Mouse (Mus musculus): ENCODE data around the gene Matn1. TPM values are rescaled to one million over a fixed set of nuclear protein-coding genes. Genes with fewer than 3 reads are reported as not detected.

The Matn1 gene
- polyA plus RNA-seq, 1 experiment from 2014 or later, result 51.7 TPM

DNA sequence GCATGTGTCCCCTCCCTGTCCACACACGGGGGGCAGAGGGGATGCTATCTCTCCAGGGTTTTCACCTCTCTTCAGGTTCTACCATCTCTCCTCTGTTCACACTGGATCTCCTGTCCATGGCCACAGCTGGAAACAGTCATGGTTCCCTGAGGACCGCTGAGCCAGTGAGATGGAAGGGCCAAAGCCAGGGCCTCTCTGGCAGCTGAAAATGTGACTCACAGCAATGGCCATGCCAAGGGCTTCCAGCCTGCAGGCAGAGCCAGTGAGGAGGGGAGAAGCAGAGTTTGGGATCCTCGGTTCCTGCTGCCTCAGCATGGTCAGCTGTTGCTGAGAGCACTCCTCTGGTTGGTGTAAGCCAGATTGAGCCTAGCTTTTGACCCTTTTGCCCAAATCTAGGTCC is 34.8 kb downstream of the Matn1 start:
- no peaks in the 10 kb centered on the region for H3K36me3 ChIP-seq (ENCODE audit: control insufficient read depth, insufficient read depth, low read length)
- no peak overlapping the region for H3K9ac ChIP-seq (ENCODE audit: low read depth, low read length)
- no peaks in the 10 kb centered on the region for H3K4me1 ChIP-seq (ENCODE audit: control insufficient read depth, insufficient read depth, low read length)
- H3K9me3 ChIP-seq (ENCODE audit: control insufficient read depth, low read length), result no peaks in the 10 kb centered on the region
- H3K4me3 ChIP-seq (ENCODE audit: low read depth, low read length), result no peak overlapping the region
- H3K27me3 ChIP-seq (replicated peaks; ENCODE audit: control insufficient read depth, insufficient read depth, low read length), result no peaks in the 10 kb centered on the region
- ATAC-seq (ENCODE audit: low read depth) (no peak), DNase-seq (ENCODE audit: low spot score) (no peak)
- no peak overlapping the region for H3K27ac ChIP-seq (replicated peaks; ENCODE audit: low read depth, low read length)
- 63% methylated on average over 3 of the region's 3 CpGs for WGBS
- H3K4me2 ChIP-seq (ENCODE audit: low read depth, low read length), result no peak overlapping the region

DNA sequence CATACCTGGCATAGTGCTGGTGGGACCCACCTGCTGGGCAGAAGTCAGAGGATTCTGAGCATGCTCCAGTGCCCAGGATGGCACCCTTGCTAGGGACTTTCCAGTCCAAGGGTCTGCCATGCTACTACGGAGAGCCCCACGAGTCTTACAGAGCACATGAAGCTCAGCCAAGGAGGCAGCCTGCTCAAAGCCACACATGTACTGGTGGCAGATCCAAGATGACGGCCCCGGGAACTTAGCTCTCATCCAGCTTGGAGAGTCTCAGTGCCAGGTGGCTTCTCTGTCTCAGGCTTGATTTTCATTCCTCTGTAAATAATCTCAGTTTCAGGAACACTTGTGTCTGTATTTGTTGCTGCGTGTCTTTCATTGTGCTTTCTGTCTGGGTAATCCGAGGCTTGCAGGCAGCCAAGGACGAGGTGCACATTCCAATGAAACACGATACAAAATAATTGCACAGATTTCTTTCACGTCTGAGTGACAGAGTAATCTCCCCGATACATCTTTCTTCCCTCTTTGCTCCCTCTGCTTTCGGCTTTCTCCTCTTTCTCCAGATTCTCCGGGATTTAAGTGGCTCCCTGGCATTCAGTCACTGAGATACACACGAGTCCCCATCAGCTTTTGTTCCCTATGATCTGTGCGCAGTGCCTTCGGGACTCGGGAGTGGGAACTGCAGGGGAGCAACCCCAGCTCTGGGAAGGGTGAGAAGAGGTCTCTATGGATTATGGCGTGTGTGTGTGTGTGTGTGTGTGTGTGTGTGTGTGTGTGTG is 40.4 kb downstream of the Matn1 start:
- Histone ChIP-seq H3K4me3 (ENCODE audit: low read depth, low read length) (no peak overlapping the region), H3K27me3 (replicated peaks; ENCODE audit: control insufficient read depth, insufficient read depth, low read length) (no peaks in the 10 kb centered on the region), H3K4me1 (ENCODE audit: control insufficient read depth, insufficient read depth, low read length) (0 out of 2 replicates have a peak, but pooled peaks cover 4% of the 10 kb centered on the region), H3K9me3 (ENCODE audit: control insufficient read depth, low read length) (no peaks in the 10 kb centered on the region), H3K36me3 (ENCODE audit: control insufficient read depth, insufficient read depth, low read length) (no peaks in the 10 kb centered on the region), H3K9ac (ENCODE audit: low read depth, low read length) (no peak overlapping the region), H3K4me2 (ENCODE audit: low read depth, low read length) (no peak overlapping the region), H3K27ac (replicated peaks; ENCODE audit: low read depth, low read length) (no peak overlapping the region)
- ATAC-seq (ENCODE audit: low read depth) (peak; percentile 74), DNase-seq (ENCODE audit: low spot score) (peak; percentile 60)
- WGBS, result 24% methylated on average over 17 of the region's 17 CpGs

DNA sequence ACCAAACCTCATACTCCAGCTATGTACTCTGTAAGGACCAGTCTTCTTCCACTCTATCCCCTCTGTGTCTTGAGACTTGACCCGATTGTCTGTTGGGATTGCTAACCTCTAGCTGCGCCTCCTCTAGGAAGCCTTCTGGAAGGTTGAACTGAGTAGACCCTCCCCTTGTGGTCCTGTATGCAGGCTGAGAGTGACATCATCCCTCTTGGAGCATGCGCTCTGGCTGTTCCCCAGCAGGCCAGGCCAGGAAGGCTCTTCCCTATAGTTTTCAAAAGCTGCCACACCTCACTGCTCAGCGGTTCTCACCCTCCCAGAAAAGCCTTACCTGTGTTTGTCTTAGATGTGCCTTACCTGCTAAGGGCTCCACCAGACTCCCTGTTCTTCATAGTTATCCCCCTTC is 42.9 kb downstream of the Matn1 start:
- H3K27me3 ChIP-seq (replicated peaks; ENCODE audit: control insufficient read depth, insufficient read depth, low read length), result no peaks in the 10 kb centered on the region
- H3K9me3 ChIP-seq (ENCODE audit: control insufficient read depth, low read length), result no peaks in the 10 kb centered on the region
- no peak overlapping the region for H3K9ac ChIP-seq (ENCODE audit: low read depth, low read length)
- H3K4me3 ChIP-seq (ENCODE audit: low read depth, low read length), result no peak overlapping the region
- H3K36me3 ChIP-seq (ENCODE audit: control insufficient read depth, insufficient read depth, low read length), result no peaks in the 10 kb centered on the region
- ATAC-seq (ENCODE audit: low read depth), result no peak
- 0 out of 2 replicates have a peak, but pooled peaks cover 4% of the 10 kb centered on the region for H3K4me1 ChIP-seq (ENCODE audit: control insufficient read depth, insufficient read depth, low read length)
- DNase-seq (ENCODE audit: low spot score), result no peak
- 78% methylated on average over 4 of the region's 4 CpGs for WGBS
- H3K4me2 ChIP-seq (ENCODE audit: low read depth, low read length), result no peak overlapping the region
- H3K27ac ChIP-seq (replicated peaks; ENCODE audit: low read depth, low read length), result no peak overlapping the region

DNA sequence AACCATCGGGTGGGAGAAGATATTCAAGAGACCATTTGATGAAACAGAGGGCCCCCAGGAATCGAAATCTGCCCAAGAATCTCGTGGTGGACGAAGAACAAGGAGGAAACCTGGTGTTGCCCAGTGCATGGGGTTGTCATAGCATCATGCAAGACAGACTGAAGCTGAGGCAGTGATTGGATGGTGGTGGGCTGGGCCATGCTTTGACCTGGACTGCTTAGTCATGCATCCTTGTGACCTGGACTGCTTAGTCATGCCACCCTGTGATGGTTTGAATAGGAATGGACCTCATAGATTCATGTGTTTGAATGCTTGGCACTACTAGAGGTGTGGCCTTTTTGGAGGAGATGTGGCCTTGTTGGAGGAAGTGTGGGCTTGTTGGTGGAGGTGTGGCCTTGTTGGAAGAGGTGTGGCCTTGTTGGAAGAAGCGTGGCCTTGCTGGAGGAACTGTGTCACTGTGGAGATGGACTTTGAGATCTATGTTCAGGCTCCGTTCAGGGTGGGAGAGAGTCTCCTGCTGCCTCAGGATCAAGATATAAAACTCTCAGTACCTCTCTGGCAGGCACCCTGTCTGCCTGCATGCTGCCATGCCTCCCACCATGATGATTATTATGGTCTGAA is 44.1 kb downstream of the Matn1 start:
- 83% methylated on average over 6 of the region's 6 CpGs for WGBS
- no peaks in the 10 kb centered on the region for H3K9me3 ChIP-seq (ENCODE audit: control insufficient read depth, low read length)
- no peak for ATAC-seq (ENCODE audit: low read depth)

DNA sequence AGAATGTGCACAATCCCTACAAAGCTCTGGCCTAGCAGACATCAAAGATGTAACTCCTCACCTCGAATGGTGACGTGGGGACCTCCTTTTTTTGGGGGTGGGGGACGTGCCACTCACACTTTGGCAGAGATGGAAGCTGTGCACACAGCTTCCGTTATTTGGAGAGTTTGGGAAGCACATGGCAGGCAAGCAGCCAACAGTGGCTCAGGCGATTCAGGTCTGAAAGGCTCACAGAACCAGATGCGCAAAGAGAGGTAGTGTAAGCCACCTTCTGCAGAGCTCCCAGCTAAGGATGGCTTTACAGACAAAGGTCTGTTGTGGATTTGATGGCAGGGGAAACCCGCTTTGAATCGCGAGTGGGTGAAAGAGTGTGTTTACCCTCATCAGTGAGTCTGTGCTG is 45.0 kb downstream of the Matn1 start:
- Histone ChIP-seq H3K27ac (replicated peaks; ENCODE audit: low read depth, low read length) (no peak overlapping the region), H3K9me3 (ENCODE audit: control insufficient read depth, low read length) (no peaks in the 10 kb centered on the region), H3K4me2 (ENCODE audit: low read depth, low read length) (no peak overlapping the region), H3K4me3 (ENCODE audit: low read depth, low read length) (no peak overlapping the region), H3K4me1 (ENCODE audit: control insufficient read depth, insufficient read depth, low read length) (0 out of 2 replicates have a peak, but pooled peaks cover 4% of the 10 kb centered on the region), H3K27me3 (replicated peaks; ENCODE audit: control insufficient read depth, insufficient read depth, low read length) (no peaks in the 10 kb centered on the region), H3K9ac (ENCODE audit: low read depth, low read length) (no peak overlapping the region), H3K36me3 (ENCODE audit: control insufficient read depth, insufficient read depth, low read length) (no peaks in the 10 kb centered on the region)
- DNase-seq (ENCODE audit: low spot score) (peak; percentile 45), ATAC-seq (ENCODE audit: low read depth) (no peak)
- 58% methylated on average over 9 of the region's 9 CpGs for WGBS

More for the DNA sequence above, 44.1 kb downstream of the Matn1 start:
- H3K27ac ChIP-seq (replicated peaks; ENCODE audit: low read depth, low read length), result no peak overlapping the region
- H3K27me3 ChIP-seq (replicated peaks; ENCODE audit: control insufficient read depth, insufficient read depth, low read length), result no peaks in the 10 kb centered on the region
- H3K4me3 ChIP-seq (ENCODE audit: low read depth, low read length), result no peak overlapping the region
- no peak overlapping the region for H3K4me2 ChIP-seq (ENCODE audit: low read depth, low read length)
- H3K4me1 ChIP-seq (ENCODE audit: control insufficient read depth, insufficient read depth, low read length), result 0 out of 2 replicates have a peak, but pooled peaks cover 4% of the 10 kb centered on the region
- H3K36me3 ChIP-seq (ENCODE audit: control insufficient read depth, insufficient read depth, low read length), result no peaks in the 10 kb centered on the region
- no peak overlapping the region for H3K9ac ChIP-seq (ENCODE audit: low read depth, low read length)
- DNase-seq (ENCODE audit: low spot score), result no peak

DNA sequence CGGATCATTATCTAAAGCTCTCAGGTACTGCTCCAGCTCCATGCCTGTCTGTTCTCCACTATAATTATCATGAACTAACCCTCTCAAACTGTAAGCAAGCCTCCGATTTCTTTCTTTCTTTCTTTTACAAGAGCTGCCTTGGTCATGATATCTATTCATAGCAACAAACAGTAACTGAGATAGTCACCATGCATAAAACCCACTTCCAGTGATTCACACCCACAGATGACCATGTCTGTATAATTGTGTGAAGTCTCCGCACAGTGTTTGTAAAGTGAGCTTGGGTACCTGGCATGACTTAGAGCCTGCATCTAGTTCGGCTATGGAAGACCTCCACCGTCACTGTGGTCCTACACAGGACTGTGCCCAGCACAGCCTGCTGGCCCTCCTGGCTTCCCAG is 46.8 kb downstream of the Matn1 start:
- WGBS, result 94% methylated on average over 5 of the region's 5 CpGs
- H3K4me1 ChIP-seq (ENCODE audit: control insufficient read depth, insufficient read depth, low read length), result 0 out of 2 replicates have a peak, but pooled peaks cover 2% of the 10 kb centered on the region
- H3K36me3 ChIP-seq (ENCODE audit: control insufficient read depth, insufficient read depth, low read length), result no peaks in the 10 kb centered on the region
- H3K4me2 ChIP-seq (ENCODE audit: low read depth, low read length), result no peak overlapping the region
- DNase-seq (ENCODE audit: low spot score), result no peak
- no peaks in the 10 kb centered on the region for H3K27me3 ChIP-seq (replicated peaks; ENCODE audit: control insufficient read depth, insufficient read depth, low read length)
- H3K9me3 ChIP-seq (ENCODE audit: control insufficient read depth, low read length), result peaks cover 6% of the 10 kb centered on the region; the same call in 1 of the 2 replicates
- no peak overlapping the region for H3K9ac ChIP-seq (ENCODE audit: low read depth, low read length)
- H3K27ac ChIP-seq (replicated peaks; ENCODE audit: low read depth, low read length), result no peak overlapping the region
- no peak for ATAC-seq (ENCODE audit: low read depth)
- no peak overlapping the region for H3K4me3 ChIP-seq (ENCODE audit: low read depth, low read length)

DNA sequence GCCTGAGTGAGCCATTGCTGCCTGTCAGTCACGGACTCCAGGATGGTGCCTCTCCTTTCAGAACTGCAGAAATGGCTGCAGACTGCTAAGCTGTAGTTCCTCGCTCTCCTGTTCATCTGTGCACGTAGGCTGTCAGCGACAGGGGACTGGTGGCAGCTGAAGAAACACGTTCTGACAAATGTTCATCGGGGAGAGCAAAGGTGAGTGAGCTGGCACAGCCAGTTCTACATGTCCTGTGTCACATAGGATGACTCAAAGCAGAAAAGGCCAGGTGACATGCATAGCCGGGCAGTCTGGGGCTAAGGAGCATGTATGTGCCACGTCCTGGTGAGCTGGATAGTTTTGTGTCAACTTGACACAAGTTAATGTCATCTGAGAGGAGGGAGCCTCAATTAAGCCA is 50.4 kb downstream of the Matn1 start:
- Histone ChIP-seq H3K4me3 (ENCODE audit: low read depth, low read length) (no peak overlapping the region), H3K9ac (ENCODE audit: low read depth, low read length) (no peak overlapping the region), H3K36me3 (ENCODE audit: control insufficient read depth, insufficient read depth, low read length) (no peaks in the 10 kb centered on the region), H3K4me1 (ENCODE audit: control insufficient read depth, insufficient read depth, low read length) (no peaks in the 10 kb centered on the region), H3K4me2 (ENCODE audit: low read depth, low read length) (no peak overlapping the region), H3K27ac (replicated peaks; ENCODE audit: low read depth, low read length) (no peak overlapping the region), H3K9me3 (ENCODE audit: control insufficient read depth, low read length) (peaks cover 6% of the 10 kb centered on the region; the same call in 1 of the 2 replicates), H3K27me3 (replicated peaks; ENCODE audit: control insufficient read depth, insufficient read depth, low read length) (no peaks in the 10 kb centered on the region)
- WGBS, result 84% methylated on average over 8 of the region's 8 CpGs
- no peak for ATAC-seq (ENCODE audit: low read depth)
- no peak for DNase-seq (ENCODE audit: low spot score)

DNA sequence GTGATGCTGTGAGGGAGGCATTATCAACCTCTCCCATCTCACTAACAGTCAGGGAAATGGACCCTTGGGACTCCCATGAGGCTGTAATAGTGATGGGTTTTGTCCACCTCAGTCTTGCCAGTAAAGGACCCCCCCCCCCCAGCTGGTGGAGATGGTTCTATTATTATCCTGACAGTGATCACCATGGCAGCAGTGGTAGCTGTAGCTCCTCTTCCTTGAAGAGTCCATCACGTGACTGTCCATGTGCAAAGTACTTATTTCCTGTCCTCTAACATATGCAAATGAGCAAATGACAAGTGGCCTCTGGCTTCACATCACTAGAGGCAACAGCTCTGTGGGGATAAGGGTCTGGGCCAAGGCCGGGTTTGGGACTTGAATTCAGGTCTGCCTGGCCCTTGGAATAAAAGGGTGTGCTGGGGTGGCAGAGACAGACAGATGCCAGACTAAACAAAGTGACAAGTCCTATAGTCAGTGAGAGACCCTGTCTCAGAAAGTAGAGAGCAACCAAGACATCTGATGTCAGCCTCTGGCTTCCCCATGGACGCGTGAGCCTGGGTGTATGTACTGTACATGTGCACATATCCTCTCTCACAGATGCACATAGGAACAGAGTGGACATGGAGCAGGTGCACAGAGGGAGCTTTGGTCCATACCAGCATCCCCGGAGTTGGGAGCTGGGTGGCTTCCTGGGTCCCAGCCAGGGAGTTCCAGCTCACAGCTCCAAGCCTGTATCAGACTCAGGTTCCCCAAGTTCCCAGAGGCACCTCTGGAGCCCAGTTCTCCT is 55.8 kb downstream of the Matn1 start:
- no peak overlapping the region for H3K4me2 ChIP-seq (ENCODE audit: low read depth, low read length)
- no peak overlapping the region for H3K27ac ChIP-seq (replicated peaks; ENCODE audit: low read depth, low read length)
- no peak overlapping the region for H3K4me3 ChIP-seq (ENCODE audit: low read depth, low read length)
- DNase-seq (ENCODE audit: low spot score) (no peak), ATAC-seq (ENCODE audit: low read depth) (no peak)
- no peaks in the 10 kb centered on the region for H3K36me3 ChIP-seq (ENCODE audit: control insufficient read depth, insufficient read depth, low read length)
- no peak overlapping the region for H3K9ac ChIP-seq (ENCODE audit: low read depth, low read length)
- no peaks in the 10 kb centered on the region for H3K4me1 ChIP-seq (ENCODE audit: control insufficient read depth, insufficient read depth, low read length)
- no peaks in the 10 kb centered on the region for H3K27me3 ChIP-seq (replicated peaks; ENCODE audit: control insufficient read depth, insufficient read depth, low read length)
- WGBS, result 82% methylated on average over 5 of the region's 5 CpGs
- H3K9me3 ChIP-seq (ENCODE audit: control insufficient read depth, low read length), result peaks cover 6% of the 10 kb centered on the region; the same call in 1 of the 2 replicates

Measured in embryonic facial prominence, embryonic 14.5 days (tissue).